Comparison of ENCODE assay signal across 8 mouse cellular contexts in the genomic region with DNA sequence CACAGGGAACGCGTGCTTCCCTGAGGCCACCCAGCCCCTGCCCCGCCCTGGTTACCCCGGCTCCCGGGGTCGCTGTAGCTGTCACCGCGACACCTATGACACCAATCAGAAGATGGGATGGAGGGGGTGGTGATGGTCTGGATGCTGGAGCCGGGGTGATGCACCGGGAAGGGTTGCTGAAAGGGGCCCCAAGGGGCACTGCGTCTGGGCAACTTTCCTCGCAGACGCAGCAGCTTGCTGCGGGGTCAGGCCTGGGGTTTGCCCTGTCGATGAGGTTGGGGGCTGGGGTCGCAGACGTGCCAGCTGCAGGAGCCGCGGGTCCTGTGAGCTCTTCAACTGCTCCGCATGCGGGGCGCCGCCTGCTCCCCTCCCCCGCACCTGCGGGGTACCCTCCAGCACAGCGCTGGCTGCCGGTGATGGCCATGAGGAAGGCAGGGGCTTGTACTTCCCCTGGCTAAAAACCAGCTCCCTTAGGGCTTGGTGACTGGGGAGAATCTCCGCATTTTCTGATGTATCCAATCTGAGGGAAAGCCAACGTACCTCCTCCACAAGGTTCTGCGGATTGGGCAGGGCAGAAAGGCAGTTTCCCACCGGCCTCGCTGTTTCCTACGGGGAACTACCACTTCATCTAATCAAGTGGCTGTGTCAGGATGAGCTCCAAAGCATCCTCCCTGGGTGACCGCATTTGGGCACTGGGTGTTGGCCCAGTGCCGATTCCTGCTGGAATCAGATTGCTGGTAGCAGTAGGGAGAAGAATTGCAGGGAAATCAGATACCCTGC. TPM values are rescaled to one million over a fixed set of nuclear protein-coding genes. Genes with fewer than 3 reads are reported as not detected.
DNase-seq lines count a peak whose midpoint lies in the region; ATAC-seq lines count a peak whose summit lies in the region.

No protein-coding gene starts in this region.

- no peaks in the 10 kb centered on the region for H3K36me3 ChIP-seq in lung, embryonic 16.5 days (ENCODE audit: control insufficient read depth, insufficient read depth, low read length)
- no peaks in the 10 kb centered on the region for H3K36me3 ChIP-seq in midbrain, embryonic 15.5 days (replicated peaks)

- H3K9ac ChIP-seq in lung, embryonic 16.5 days (ENCODE audit: low read length) = 0 out of 2 replicates have a peak overlapping the region, but pooled peaks have one; percentile 42
- H3K9ac ChIP-seq in midbrain, embryonic 15.5 days = peak overlapping the region; percentile 74

- H3K27ac ChIP-seq in lung, embryonic 16.5 days (ENCODE audit: low read length) = no peak overlapping the region
- peak overlapping the region; percentile 89 for H3K27ac ChIP-seq in midbrain, embryonic 15.5 days

- H3K4me2 ChIP-seq in lung, embryonic 16.5 days (ENCODE audit: low read depth, low read length) = peak overlapping the region; percentile 82
- peak overlapping the region; percentile 84 for H3K4me2 ChIP-seq in midbrain, embryonic 15.5 days

- H3K4me3 ChIP-seq in lung, embryonic 16.5 days (ENCODE audit: low read length) = peak overlapping the region; percentile 50
- peak overlapping the region; percentile 78 for H3K4me3 ChIP-seq in midbrain, embryonic 15.5 days

- no peak for DNase-seq in lung, adult 18-20 months
- DNase-seq in cerebellum, adult 8-10 months = peak; percentile 84
- DNase-seq in frontal cortex, postnatal 10 days (ENCODE audit: low spot score in 2 of 2) = peak; percentile 56 to 57
- peak; percentile 61 to 70 for DNase-seq in layer of hippocampus, postnatal 10 days (ENCODE audit: low spot score in 2 of 2)
- DNase-seq in urinary bladder, postnatal 14 days (ENCODE audit: low spot score) = no peak
- no peak for DNase-seq in heart, adult 9 months (ENCODE audit: low spot score in 2 of 2)

- H3K27me3 ChIP-seq in lung, embryonic 16.5 days (ENCODE audit: control insufficient read depth, insufficient read depth, low read depth, low read length) = peaks cover 11% of the 10 kb centered on the region
- no peaks in the 10 kb centered on the region for H3K27me3 ChIP-seq in midbrain, embryonic 15.5 days (replicated peaks)

- peaks cover 2% of the 10 kb centered on the region; the same call in 1 of the 2 replicates for H3K9me3 ChIP-seq in lung, embryonic 16.5 days (ENCODE audit: control insufficient read depth, low read length)
- H3K9me3 ChIP-seq in midbrain, embryonic 15.5 days = no peaks in the 10 kb centered on the region

- no peak for ATAC-seq in lung, embryonic 16.5 days (ENCODE audit: low read depth)
- ATAC-seq in midbrain, embryonic 15.5 days (replicated peaks) = peak; percentile 87

- WGBS in lung, embryonic 16.5 days = 1% methylated on average over 33 of the region's 35 CpGs
- WGBS in midbrain, embryonic 15.5 days = under 1% methylated on average over 35 of the region's 35 CpGs

- peaks cover 4% of the 10 kb centered on the region; the same call in 1 of the 2 replicates for H3K4me1 ChIP-seq in lung, embryonic 16.5 days (replicated peaks; ENCODE audit: control insufficient read depth, insufficient read depth, low read length)
- H3K4me1 ChIP-seq in midbrain, embryonic 15.5 days = peaks cover 9% of the 10 kb centered on the region

RNA-seq across cellular contexts. Expression of a gene that starts 0.6 kb away (rescaled TPM):
- 0.75 and 0.80 TPM in 2 replicates for polyA plus RNA-seq in lung, embryonic 16.5 days (2015; fragmentation: Nextera tagmentation; extraction: Ambion mirVana)
- 100 to 1,000 TPM; 470 to 480 TPM for total RNA-seq in layer of hippocampus, postnatal 10 days (2021)
- 49.5 and 55.7 TPM in 2 replicates for polyA plus RNA-seq in midbrain, embryonic 15.5 days (2015; fragmentation: Nextera tagmentation; extraction: Ambion mirVana)

Comparison
In these comparisons a context has a peak if more than half of its experiments do, and no peak if none do; other contexts are left out.
1. DNase-seq: peak in cerebellum, adult 8-10 months (single experiment), frontal cortex, postnatal 10 days (2 of 2) and layer of hippocampus, postnatal 10 days (2 of 2); none in lung, adult 18-20 months (0 of 2), urinary bladder, postnatal 14 days (single experiment) and heart, adult 9 months (0 of 2).
2. RNA of a gene that starts 0.6 kb away (polyA plus RNA-seq): 49.5 to 55.7 TPM in midbrain, embryonic 15.5 days; 0.75 to 0.80 TPM in lung, embryonic 16.5 days; every median in the first group is over 10 times any median in the second.